Mouse (Mus musculus) 416B (cell line): ENCODE results near the gene Tbcc.
A peak's percentile ranks its signal among the peaks of the same experiment; 100 is the strongest.

Source experiments
- DNase-seq: peaks from one replicate; pipeline ENCODE4 v3.0.0; 2011; ENCODE audit warnings: low read depth

The Tbcc gene

GRCm38 (mm10) chr17:46903876-46904490 lies 13.5 kb downstream of the Tbcc start:
- peak; percentile 79 for DNase-seq

- DNase-seq: no peak
Observed at GRCm38 (mm10) chr17:46910186-46910585, 19.7 kb downstream of the Tbcc start, which contains the start of gene Prph2. Gene Prph2, plus strand, starts transcription at chr17:46910459.

- DNase-seq: peak; percentile 61
Observed at GRCm38 (mm10) chr17:46912331-46912730, 21.8 kb downstream of the Tbcc start.

- DNase-seq: no peak
Observed at GRCm38 (mm10) chr17:46915129-46915528, 24.6 kb downstream of the Tbcc start.

GRCm38 (mm10) chr17:46918951-46919350 lies 28.5 kb downstream of the Tbcc start:
- no peak for DNase-seq

- DNase-seq: peak; percentile 25
Observed at GRCm38 (mm10) chr17:46920855-46921254, 30.4 kb downstream of the Tbcc start.

GRCm38 (mm10) chr17:46926192-46926591 lies 35.7 kb downstream of the Tbcc start:
- no peak for DNase-seq

GRCm38 (mm10) chr17:46926941-46927340 lies 36.5 kb downstream of the Tbcc start:
- DNase-seq: no peak

- no peak for DNase-seq
Observed at GRCm38 (mm10) chr17:46927781-46928180, 37.3 kb downstream of the Tbcc start.

GRCm38 (mm10) chr17:46929277-46929676 lies 38.8 kb downstream of the Tbcc start:
- no peak for DNase-seq

- no peak for DNase-seq
Observed at GRCm38 (mm10) chr17:46929897-46930296, 39.4 kb downstream of the Tbcc start.

- peak; percentile 62 for DNase-seq
Observed at GRCm38 (mm10) chr17:46932961-46933360, 42.5 kb downstream of the Tbcc start.

GRCm38 (mm10) chr17:46933557-46934348 lies 43.3 kb downstream of the Tbcc start:
- peak; percentile 68 for DNase-seq

- DNase-seq: no peak
Observed at GRCm38 (mm10) chr17:46940461-46940860, 50.0 kb downstream of the Tbcc start.
